Mouse (Mus musculus) olfactory bulb, adult 2 months (tissue): ENCODE results near the gene Nabp2. TPM values are rescaled to one million over a fixed set of nuclear protein-coding genes. Genes with fewer than 3 reads are reported as not detected.
A peak's percentile ranks its signal among the peaks of the same experiment; 100 is the strongest.

Experiments used
- H3K27ac ChIP-seq: fragments of 200-500 bp; 2 replicates; pipeline ENCODE4 v1.5.1; 2012; ENCODE audit warnings: low read depth, low read length; ENCODE audit not compliant: insufficient read depth
- H3K4me1 ChIP-seq: fragments of 200-500 bp; 2 replicates; pipeline ENCODE4 v1.6.1; 2012; ENCODE audit warnings: low read length; ENCODE audit not compliant: control insufficient read depth, insufficient read depth
- H3K4me3 ChIP-seq: fragments of 200-500 bp; 2 replicates; pipeline ENCODE4 v1.5.1; 2012; ENCODE audit warnings: mild to moderate bottlenecking, low read depth, low read length, moderate library complexity; ENCODE audit not compliant: insufficient read depth
- CTCF ChIP-seq: fragments of 200-500 bp; IDR thresholded peaks from 2 replicates; pipeline ENCODE4 v1.5.1; 2012; ENCODE audit warnings: low read depth, mild to moderate bottlenecking, low read length, moderate library complexity; ENCODE audit not compliant: insufficient read depth
- POLR2A ChIP-seq: fragments of 200-500 bp; IDR thresholded peaks from 2 replicates; pipeline ENCODE4 v1.6.1; 2012; ENCODE audit warnings: mild to moderate bottlenecking, low read depth, low read length, moderate library complexity; ENCODE audit not compliant: insufficient read depth
- WGBS: fragments of 180-500 bp; shearing (Covaris S2); methylation state at CpG from one replicate; pipeline ENCODE4 v1.1.7; 2018; 5-methylcytosine and 5-hydroxymethylcytosine counted together
- polyA plus RNA-seq: library from polyadenylated mRNA; stranded (reverse); fragments of >200 nt; gene quantifications from 2 replicates; pipeline ENCODE4 v1.2.4, GENCODE M21; 2012; ENCODE audit warnings: low replicate concordance; ENCODE audit not compliant: missing spikeins, insufficient read depth, insufficient read length

The Nabp2 gene
- polyA plus RNA-seq, 1 experiment: not detected

GRCm38 (mm10) chr10:128372989-128373748 is 38.1 kb downstream of the Nabp2 start:
- WGBS: 84% methylated on average over 6 of the region's 6 CpGs
- TF ChIP-seq CTCF: no peak
- no peak for TF ChIP-seq POLR2A
- H3K4me3 ChIP-seq: no peak overlapping the region
- no peak overlapping the region for H3K27ac ChIP-seq
- peaks cover 6% of the 10 kb centered on the region for H3K4me1 ChIP-seq

- peaks cover 7% of the 10 kb centered on the region; the same call in 1 of the 2 replicates for H3K4me1 ChIP-seq
- H3K27ac ChIP-seq: no peak overlapping the region
- H3K4me3 ChIP-seq: no peak overlapping the region
- 73% methylated on average over 5 of the region's 5 CpGs for WGBS
- TF ChIP-seq POLR2A (no peak), CTCF (no peak)
Measured at GRCm38 (mm10) chr10:128372142-128372541, 39.1 kb downstream of the Nabp2 start.

- H3K27ac ChIP-seq: no peak overlapping the region
- TF ChIP-seq CTCF (no peak), POLR2A (no peak)
- peaks cover 5% of the 10 kb centered on the region; the same call in 1 of the 2 replicates for H3K4me1 ChIP-seq
- no peak overlapping the region for H3K4me3 ChIP-seq
- WGBS: 54% methylated on average over 4 of the region's 4 CpGs
Measured at GRCm38 (mm10) chr10:128370601-128371000, 40.7 kb downstream of the Nabp2 start.

- H3K4me3 ChIP-seq: no peak overlapping the region
- H3K4me1 ChIP-seq: peaks cover 5% of the 10 kb centered on the region; the same call in 1 of the 2 replicates
- H3K27ac ChIP-seq: no peak overlapping the region
- no peak for TF ChIP-seq POLR2A
- TF ChIP-seq CTCF: no peak
- WGBS: 46% methylated on average over 6 of the region's 6 CpGs
Measured at GRCm38 (mm10) chr10:128370021-128370420, 41.3 kb downstream of the Nabp2 start.

GRCm38 (mm10) chr10:128369599-128369998 is 41.7 kb downstream of the Nabp2 start:
- Histone ChIP-seq H3K27ac (peak overlapping the region; percentile 71), H3K4me1 (peaks cover 5% of the 10 kb centered on the region; the same call in 1 of the 2 replicates), H3K4me3 (no peak overlapping the region)
- WGBS: 70% methylated on average over 6 of the region's 6 CpGs
- no peak for TF ChIP-seq CTCF
- no peak for TF ChIP-seq POLR2A

- 2% methylated on average over 9 of the region's 9 CpGs for WGBS
- H3K4me3 ChIP-seq: peak overlapping the region; percentile 60
- H3K4me1 ChIP-seq: peaks cover 5% of the 10 kb centered on the region; the same call in 1 of the 2 replicates
- H3K27ac ChIP-seq: peak overlapping the region; percentile 71
- TF ChIP-seq CTCF (no peak), POLR2A (no peak)
Measured at GRCm38 (mm10) chr10:128369218-128369543, 42.1 kb downstream of the Nabp2 start.

- peak within 1 kb of the TSS; percentile 76 for H3K27ac ChIP-seq
- H3K4me3 ChIP-seq: peak within 1 kb of the TSS; percentile 60
- under 1% methylated on average over 84 of the region's 87 CpGs for WGBS
- TF ChIP-seq POLR2A (peak; percentile 94), CTCF (no peak)
- peaks cover 5% of the 10 kb centered on the region; the same call in 1 of the 2 replicates for H3K4me1 ChIP-seq
Measured at GRCm38 (mm10) chr10:128368402-128369217, 42.7 kb downstream of the Nabp2 start, which contains the start of gene Coq10a. Gene Coq10a (minus strand): TSS chr10:128368997.

- Histone ChIP-seq H3K4me1 (peaks cover 5% of the 10 kb centered on the region; the same call in 1 of the 2 replicates), H3K27ac (peak overlapping the region; percentile 76), H3K4me3 (peak overlapping the region; percentile 60)
- TF ChIP-seq CTCF (no peak), POLR2A (no peak)
- WGBS: 5% methylated on average over 19 of the region's 19 CpGs
Measured at GRCm38 (mm10) chr10:128367899-128368401, 43.3 kb downstream of the Nabp2 start.
